Mouse (Mus musculus) heart, embryonic 11.5 days (tissue): Measurements from ENCODE around the gene Kcnk7. TPM values are rescaled to one million over a fixed set of nuclear protein-coding genes. Genes with fewer than 3 reads are reported as not detected.
A peak's percentile ranks its signal among the peaks of the same experiment; 100 is the strongest.

ENCODE experiments used
- ATAC-seq: fragments of 200-750 bp; cut with Nextera tagmentation; replicated peaks from 2 replicates; pipeline ENCODE4 v1.8.0; 2017; ENCODE audit warnings: moderate library complexity; ENCODE audit not compliant: insufficient number of reproducible peaks, low FRiP score, low TSS enrichment
- H3K27ac ChIP-seq: fragments of 300-500 bp; sonication (generic); 2 replicates; pipeline ENCODE4 v1.5.1; 2014; ENCODE audit warnings: mild to moderate bottlenecking, low read depth, low read length
- H3K27me3 ChIP-seq: fragments of 300-500 bp; sonication (generic); 2 replicates; pipeline ENCODE4 v1.6.1; 2014; ENCODE audit warnings: mild to moderate bottlenecking, low read length, mixed read lengths; ENCODE audit not compliant: control insufficient read depth, insufficient read depth
- H3K36me3 ChIP-seq: fragments of 300-500 bp; sonication (generic); 2 replicates; pipeline ENCODE4 v1.6.1; 2014; ENCODE audit warnings: mild to moderate bottlenecking, low read length, moderate library complexity, mixed read lengths; ENCODE audit not compliant: control insufficient read depth, insufficient read depth
- H3K4me1 ChIP-seq: fragments of 300-500 bp; sonication (generic); 2 replicates; pipeline ENCODE4 v1.6.1; 2014; ENCODE audit warnings: low read length; ENCODE audit not compliant: control insufficient read depth, insufficient read depth
- H3K4me2 ChIP-seq: fragments of 300-500 bp; sonication (generic); 2 replicates; pipeline ENCODE4 v1.6.1; 2014; ENCODE audit warnings: mild to moderate bottlenecking, moderate library complexity
- H3K4me3 ChIP-seq: fragments of 300-500 bp; sonication (generic); 2 replicates; pipeline ENCODE4 v1.5.1; 2014; ENCODE audit warnings: low read depth, low read length
- H3K9ac ChIP-seq: fragments of 300-500 bp; sonication (generic); 2 replicates; pipeline ENCODE4 v1.6.1; 2014; ENCODE audit warnings: mild to moderate bottlenecking, low read depth, low read length, moderate library complexity
- H3K9me3 ChIP-seq: fragments of 300-500 bp; sonication (generic); replicated peaks from 2 replicates; pipeline ENCODE4 v1.6.1; 2016; ENCODE audit warnings: low read length; ENCODE audit not compliant: control insufficient read depth
- WGBS: fragments of 180-500 bp; shearing (Covaris S2); extraction: QIAGEN DNeasy Blood & Tissue Kit; methylation state at CpG from one replicate; pipeline ENCODE4 v1.1.7; 2014; ENCODE audit not compliant: insufficient replicate concordance; 5-methylcytosine and 5-hydroxymethylcytosine counted together
- microRNA-seq: library from miRNA; unstranded; fragments of <30 nt; microRNA quantifications from one replicate; pipeline ENCODE4, GENCODE M21; 2016; ENCODE audit warnings: borderline number of aligned reads
- polyA plus RNA-seq: library from polyadenylated mRNA; unstranded; fragments of >200 nt; fragmentation: Nextera tagmentation; extraction: Ambion mirVana; gene quantifications from 2 replicates; pipeline ENCODE4 v1.2.1, GENCODE M21; 2014

Kcnk7 gene
- polyA plus RNA-seq, 1 experiment from 2014 or later: not detected

- no peaks in the 10 kb centered on the region for H3K36me3 ChIP-seq
- peaks cover 87% of the 10 kb centered on the region for H3K27me3 ChIP-seq
- H3K27ac ChIP-seq: no peak overlapping the region
- H3K4me1 ChIP-seq: peaks cover 30% of the 10 kb centered on the region
- no peak overlapping the region for H3K9ac ChIP-seq
- no peaks in the 10 kb centered on the region for H3K9me3 ChIP-seq
- WGBS: 70% methylated on average over 6 of the region's 6 CpGs
- ATAC-seq: no peak
- no peak overlapping the region for H3K4me2 ChIP-seq
- H3K4me3 ChIP-seq: no peak overlapping the region
Observed at GRCm38 (mm10) chr19:5749476-5749875, 45.3 kb downstream of the Kcnk7 start.

- H3K4me2 ChIP-seq: no peak overlapping the region; the same call in 1 of the 2 replicates
- no peak overlapping the region for H3K4me3 ChIP-seq
Observed at GRCm38 (mm10) chr19:5750951-5751350, 46.8 kb downstream of the Kcnk7 start.

GRCm38 (mm10) chr19:5751742-5752141 is 47.6 kb downstream of the Kcnk7 start:
- WGBS: 6% methylated on average over 20 of the region's 20 CpGs
- 0 out of 2 replicates have a peak overlapping the region, but pooled peaks have one; percentile 22 for H3K9ac ChIP-seq
- H3K4me1 ChIP-seq: peaks cover 22% of the 10 kb centered on the region
- peaks cover 87% of the 10 kb centered on the region for H3K27me3 ChIP-seq
- H3K4me3 ChIP-seq: peak overlapping the region; percentile 12; the same call in 1 of the 2 replicates
- H3K4me2 ChIP-seq: peak overlapping the region; percentile 37
- ATAC-seq: no peak
- H3K36me3 ChIP-seq: no peaks in the 10 kb centered on the region
- H3K9me3 ChIP-seq: no peaks in the 10 kb centered on the region
- no peak overlapping the region for H3K27ac ChIP-seq

More at GRCm38 (mm10) chr19:5750951-5751350, 46.8 kb downstream of the Kcnk7 start:
- Histone ChIP-seq H3K36me3 (no peaks in the 10 kb centered on the region), H3K9me3 (no peaks in the 10 kb centered on the region), H3K27me3 (peaks cover 87% of the 10 kb centered on the region), H3K9ac (no peak overlapping the region), H3K4me1 (peaks cover 23% of the 10 kb centered on the region), H3K27ac (no peak overlapping the region)
- no peak for ATAC-seq
- 7% methylated on average over 22 of the region's 22 CpGs for WGBS

GRCm38 (mm10) chr19:5756321-5756985 is 52.3 kb downstream of the Kcnk7 start:
- WGBS: 12% methylated on average over 28 of the region's 29 CpGs
- H3K9ac ChIP-seq: peak overlapping the region; percentile 60; the same call in 1 of the 2 replicates
- H3K4me1 ChIP-seq: peaks cover 21% of the 10 kb centered on the region
- no peaks in the 10 kb centered on the region for H3K9me3 ChIP-seq
- H3K27me3 ChIP-seq: peaks cover 74% of the 10 kb centered on the region
- peak overlapping the region; percentile 67 for H3K4me2 ChIP-seq
- ATAC-seq: no peak; the same call in 1 of the 2 replicates
- no peak overlapping the region for H3K27ac ChIP-seq
- peaks cover 31% of the 10 kb centered on the region for H3K36me3 ChIP-seq
- H3K4me3 ChIP-seq: peak overlapping the region; percentile 41

Small RNA genes lying within 50 kb of the gene (microRNA-seq; reads per million reads assigned to microRNA genes)
- gene Mir6987: 0.68 reads per million, percentile 4 among the genes with 10 or more reads in this experiment

Other genes with a start within 250 kb of the Kcnk7 start
- 8.1 and 10.0 TPM in 2 replicates for gene Ccdc85b, start 246.5 kb upstream of the Kcnk7 start, polyA plus RNA-seq
- 73.6 and 79.8 TPM in 2 replicates for gene Fibp, start 243.8 kb upstream of the Kcnk7 start, polyA plus RNA-seq
- gene Ctsw, start 235.9 kb upstream of the Kcnk7 start, polyA plus RNA-seq: 0.84 and 0.86 TPM in 2 replicates
- gene Efemp2, start 230.4 kb upstream of the Kcnk7 start, polyA plus RNA-seq: 72.2 and 72.5 TPM in 2 replicates
- 32.2 and 40.0 TPM in 2 replicates for gene Mus81, start 216.0 kb upstream of the Kcnk7 start, polyA plus RNA-seq
- gene Cfl1, start 213.9 kb upstream of the Kcnk7 start, polyA plus RNA-seq: 2,455 and 2,528 TPM in 2 replicates
- not detected in 2 replicates for gene 1700020D05Rik, start 200.6 kb upstream of the Kcnk7 start, polyA plus RNA-seq
- gene Snx32, start 193.8 kb upstream of the Kcnk7 start, polyA plus RNA-seq: 14.0 and 16.7 TPM in 2 replicates
- gene Ovol1, start 143.7 kb upstream of the Kcnk7 start, polyA plus RNA-seq: 0.29 TPM in 1 of 2 replicates, not detected in the other
- gene Ap5b1, start 136.3 kb upstream of the Kcnk7 start, polyA plus RNA-seq: 1.8 and 2.3 TPM in 2 replicates
- gene Rnaseh2c, start 102.5 kb upstream of the Kcnk7 start, polyA plus RNA-seq: 97.1 and 106 TPM in 2 replicates
- 20.9 and 23.4 TPM in 2 replicates for gene Kat5, start 94.1 kb upstream of the Kcnk7 start, polyA plus RNA-seq
- gene Rela, start 66.9 kb upstream of the Kcnk7 start, polyA plus RNA-seq: 35.7 and 36.2 TPM in 2 replicates
- 15.8 and 18.8 TPM in 2 replicates for gene Sipa1, start 40.7 kb upstream of the Kcnk7 start, polyA plus RNA-seq
- 16.9 and 21.0 TPM in 2 replicates for gene Map3k11, start 15.6 kb upstream of the Kcnk7 start, polyA plus RNA-seq
- 21.3 and 21.5 TPM in 2 replicates for gene Pcnx3, start 15.5 kb upstream of the Kcnk7 start, polyA plus RNA-seq
- gene Ehbp1l1, start 21.9 kb downstream of the Kcnk7 start, polyA plus RNA-seq: 54.8 and 68.0 TPM in 2 replicates
- gene Fam89b, start 25.3 kb downstream of the Kcnk7 start, polyA plus RNA-seq: 75.5 and 81.6 TPM in 2 replicates
- gene Ltbp3, start 36.5 kb downstream of the Kcnk7 start, polyA plus RNA-seq: 9.3 and 9.8 TPM in 2 replicates
- 54.8 and 59.4 TPM in 2 replicates for gene Scyl1, start 67.1 kb downstream of the Kcnk7 start, polyA plus RNA-seq
- gene Frmd8, start 170.9 kb downstream of the Kcnk7 start, polyA plus RNA-seq: 15.4 and 19.3 TPM in 2 replicates
- 2.1 and 2.3 TPM in 2 replicates for gene Slc25a45, start 173.4 kb downstream of the Kcnk7 start, polyA plus RNA-seq
- 1.5 and 2.6 TPM in 2 replicates for gene Tigd3, start 189.8 kb downstream of the Kcnk7 start, polyA plus RNA-seq
- gene Dpf2, start 208.6 kb downstream of the Kcnk7 start, polyA plus RNA-seq: 105 and 119 TPM in 2 replicates
- 6.3 and 7.6 TPM in 2 replicates for gene Cdc42ep2, start 220.4 kb downstream of the Kcnk7 start, polyA plus RNA-seq